Mouse (Mus musculus) olfactory bulb, adult 2 months (tissue): ENCODE results near the gene Rab3d. TPM values are rescaled to one million over a fixed set of nuclear protein-coding genes. Genes with fewer than 3 reads are reported as not detected.

Source experiments
- H3K27ac ChIP-seq: fragments of 200-500 bp; 2 replicates; pipeline ENCODE4 v1.5.1; 2012; ENCODE audit warnings: low read depth, low read length; ENCODE audit not compliant: insufficient read depth
- H3K4me1 ChIP-seq: fragments of 200-500 bp; 2 replicates; pipeline ENCODE4 v1.6.1; 2012; ENCODE audit warnings: low read length; ENCODE audit not compliant: control insufficient read depth, insufficient read depth
- H3K4me3 ChIP-seq: fragments of 200-500 bp; 2 replicates; pipeline ENCODE4 v1.5.1; 2012; ENCODE audit warnings: mild to moderate bottlenecking, low read depth, low read length, moderate library complexity; ENCODE audit not compliant: insufficient read depth
- CTCF ChIP-seq: fragments of 200-500 bp; IDR thresholded peaks from 2 replicates; pipeline ENCODE4 v1.5.1; 2012; ENCODE audit warnings: low read depth, mild to moderate bottlenecking, low read length, moderate library complexity; ENCODE audit not compliant: insufficient read depth
- POLR2A ChIP-seq: fragments of 200-500 bp; IDR thresholded peaks from 2 replicates; pipeline ENCODE4 v1.6.1; 2012; ENCODE audit warnings: mild to moderate bottlenecking, low read depth, low read length, moderate library complexity; ENCODE audit not compliant: insufficient read depth
- WGBS: fragments of 180-500 bp; shearing (Covaris S2); methylation state at CpG from one replicate; pipeline ENCODE4 v1.1.7; 2018; 5-methylcytosine and 5-hydroxymethylcytosine counted together
- polyA plus RNA-seq: library from polyadenylated mRNA; stranded (reverse); fragments of >200 nt; gene quantifications from 2 replicates; pipeline ENCODE4 v1.2.4, GENCODE M21; 2012; ENCODE audit warnings: low replicate concordance; ENCODE audit not compliant: missing spikeins, insufficient read depth, insufficient read length

The Rab3d gene
- polyA plus RNA-seq, 1 experiment, result not detected

GRCm38 (mm10) chr9:21944267-21944666 is 26.3 kb upstream of the Rab3d start:
- 33% methylated on average over 23 of the region's 23 CpGs for WGBS
- no peak overlapping the region for H3K27ac ChIP-seq
- no peak for TF ChIP-seq CTCF
- TF ChIP-seq POLR2A, result no peak
- H3K4me1 ChIP-seq, result peaks cover 32% of the 10 kb centered on the region
- H3K4me3 ChIP-seq, result no peak overlapping the region

- H3K4me1 ChIP-seq, result peaks cover 34% of the 10 kb centered on the region
- H3K4me3 ChIP-seq, result no peak overlapping the region
- no peak overlapping the region for H3K27ac ChIP-seq
- WGBS, result 67% methylated on average over 12 of the region's 12 CpGs
- TF ChIP-seq POLR2A (no peak), CTCF (no peak)
Observed at GRCm38 (mm10) chr9:21943638-21944037, 25.6 kb upstream of the Rab3d start.

- TF ChIP-seq CTCF (no peak), POLR2A (no peak)
- Histone ChIP-seq H3K4me3 (no peak overlapping the region), H3K4me1 (peaks cover 35% of the 10 kb centered on the region), H3K27ac (no peak overlapping the region)
- 84% methylated on average over 11 of the region's 12 CpGs for WGBS
Observed at GRCm38 (mm10) chr9:21943046-21943445, 25.1 kb upstream of the Rab3d start.

- WGBS, result 53% methylated on average over 4 of the region's 4 CpGs
- Histone ChIP-seq H3K4me3 (peak overlapping the region; percentile 87; the same call in 1 of the 2 replicates), H3K4me1 (peaks cover 13% of the 10 kb centered on the region), H3K27ac (no peak overlapping the region)
- TF ChIP-seq POLR2A (no peak), CTCF (no peak)
Observed at GRCm38 (mm10) chr9:21938234-21938855, 20.4 kb upstream of the Rab3d start.

- no peak overlapping the region for H3K27ac ChIP-seq
- H3K4me1 ChIP-seq, result peaks cover 16% of the 10 kb centered on the region
- TF ChIP-seq CTCF, result no peak
- no peak for TF ChIP-seq POLR2A
- peak overlapping the region; percentile 87 for H3K4me3 ChIP-seq
- WGBS, result 29% methylated on average over 4 of the region's 4 CpGs
Observed at GRCm38 (mm10) chr9:21937711-21938175, 19.8 kb upstream of the Rab3d start.

GRCm38 (mm10) chr9:21936692-21937570 is 18.9 kb upstream of the Rab3d start, which contains the start of gene Plppr2:
TSS of gene Plppr2 (plus strand) at chr9:21937033.
- WGBS, result under 1% methylated on average over 43 of the region's 43 CpGs
- Histone ChIP-seq H3K4me3 (peak within 1 kb of the TSS; percentile 87), H3K4me1 (peaks cover 16% of the 10 kb centered on the region), H3K27ac (peak within 1 kb of the TSS; percentile 18; the same call in 1 of the 2 replicates)
- TF ChIP-seq CTCF (no peak), POLR2A (peak; percentile 46)

- 84% methylated on average over 7 of the region's 7 CpGs for WGBS
- no peak for TF ChIP-seq CTCF
- TF ChIP-seq POLR2A, result no peak
- H3K4me3 ChIP-seq, result no peak overlapping the region
- H3K27ac ChIP-seq, result no peak overlapping the region
- H3K4me1 ChIP-seq, result peaks cover 16% of the 10 kb centered on the region
Observed at GRCm38 (mm10) chr9:21935466-21936131, 17.6 kb upstream of the Rab3d start.

GRCm38 (mm10) chr9:21934021-21934420 is 16.0 kb upstream of the Rab3d start:
- no peak overlapping the region for H3K27ac ChIP-seq
- H3K4me1 ChIP-seq, result peaks cover 12% of the 10 kb centered on the region
- H3K4me3 ChIP-seq, result no peak overlapping the region
- WGBS, result 92% methylated on average over 12 of the region's 12 CpGs
- TF ChIP-seq CTCF (no peak), POLR2A (no peak)
